19 mouse cellular contexts compared by ENCODE assay signal in the genomic region with DNA sequence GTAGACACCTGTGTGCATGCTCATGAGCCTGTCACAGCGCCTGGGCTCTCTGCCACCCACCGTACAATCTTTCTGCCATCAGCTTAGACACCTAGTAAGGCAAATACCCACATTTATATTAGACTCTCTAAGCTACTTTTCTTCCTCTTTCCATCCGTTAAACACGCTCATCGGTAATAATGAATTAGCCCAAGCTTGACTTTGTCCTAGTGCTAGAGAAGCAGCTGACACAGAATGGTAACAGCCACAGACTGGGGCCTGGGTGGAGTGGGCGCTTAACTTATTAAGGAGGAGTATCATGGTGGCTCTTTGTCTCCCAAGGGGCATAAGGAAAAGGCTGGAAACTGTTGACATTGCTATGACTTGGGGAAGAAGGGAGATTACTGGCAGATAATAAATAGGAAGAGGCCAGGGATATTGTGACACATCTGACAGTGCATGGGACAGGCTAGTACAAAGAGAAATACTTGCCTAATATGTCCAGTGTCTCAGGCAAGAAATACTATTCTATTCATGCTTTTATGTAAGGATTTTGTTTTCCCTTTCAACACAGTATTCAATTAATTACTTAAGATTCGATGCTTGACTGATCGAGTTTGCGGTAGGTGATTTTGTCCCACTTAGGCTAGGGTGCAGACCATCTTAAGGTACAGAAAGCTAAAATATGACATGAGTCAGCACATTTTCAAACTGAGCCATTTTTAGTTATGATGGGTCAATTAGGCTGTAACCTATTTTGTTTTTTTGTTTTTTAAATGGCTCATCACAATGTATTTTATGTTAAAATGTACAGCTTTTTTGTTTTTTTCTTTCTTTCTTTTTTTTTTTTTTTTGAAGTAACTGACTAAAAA. TPM values are rescaled to one million over a fixed set of nuclear protein-coding genes. Genes with fewer than 3 reads are reported as not detected.
DNase-seq lines count a peak whose midpoint lies in the region; ATAC-seq and TF ChIP-seq lines count a peak whose summit lies in the region.
"Had no signal": no experiment of that assay in that cellular context is flagged by ENCODE, and none has a peak within 500 bp of the region (broad histone marks: within the 10 kb centered on the region; RNA-seq: fewer than 3 reads in every experiment).

No protein-coding gene starts in this region.

- H3K9me3 ChIP-seq in midbrain, embryonic 10.5 days (replicated peaks), result no peaks in the 10 kb centered on the region
- no peaks in the 10 kb centered on the region for H3K9me3 ChIP-seq in midbrain, embryonic 15.5 days
- no peaks in the 10 kb centered on the region for H3K9me3 ChIP-seq in CH12.LX (replicated peaks; ENCODE audit: low read length)
- H3K9me3 ChIP-seq in hindbrain, embryonic 10.5 days, result no peaks in the 10 kb centered on the region
- H3K9me3 ChIP-seq: embryonic facial prominence, embryonic 10.5 days had no signal

- ATAC-seq in midbrain, embryonic 15.5 days (replicated peaks), result no peak
- 0 out of 2 replicates have a peak, but pooled peaks have one; percentile 23 for ATAC-seq in neutrophil, adult 5-6 weeks (ENCODE audit: extremely low read depth, insufficient number of reproducible peaks, low FRiP score, poor library complexity, severe bottlenecking)
- ATAC-seq: CD4-positive, CD25-positive, alpha-beta regulatory T cell, adult 4 months had no signal

- 72% methylated on average over 9 of the region's 9 CpGs for WGBS in midbrain, embryonic 10.5 days
- 51% methylated on average over 9 of the region's 9 CpGs for WGBS in midbrain, embryonic 15.5 days
- whole genome bisulfite sequencing in hindbrain, embryonic 10.5 days, result 91% methylated on average over 9 of the region's 9 CpGs

- no peak for DNase-seq in midbrain, embryonic 10.5 days (ENCODE audit: low spot score)
- DNase-seq in CH12.LX (ENCODE audit: extremely low read depth) (no peak), adipocyte (ENCODE audit: low spot score) (peak; percentile 30)
- DNase-seq in hindbrain, embryonic 10.5 days (ENCODE audit: low spot score), result no peak
- no peak for DNase-seq in frontal cortex, postnatal 36 days (ENCODE audit: low spot score in 2 of 2)
- DNase-seq: adrenal gland, postnatal 36 days; cerebellum, adult 18-20 months; heart, adult 2 months; kidney, adult 2 months; kidney, postnatal 10 days; left cerebral cortex, postnatal 4 days; liver; lung, adult 18-20 months; right cerebral cortex, adult 18-20 months; thymus, postnatal 36 days had no signal

- peak overlapping the region; percentile 42 for H3K27ac ChIP-seq in midbrain, embryonic 10.5 days (replicated peaks)
- H3K27ac ChIP-seq in midbrain, embryonic 15.5 days, result no peak overlapping the region
- H3K27ac ChIP-seq in CH12.LX (ENCODE audit: insufficient read depth, low read depth), result no peak overlapping the region
- H3K27ac ChIP-seq in hindbrain, embryonic 10.5 days, result no peak overlapping the region
- H3K27ac ChIP-seq: embryonic facial prominence, embryonic 10.5 days; heart, adult 2 months had no signal

- no peak overlapping the region for H3K9ac ChIP-seq in midbrain, embryonic 15.5 days
- H3K9ac ChIP-seq in CH12.LX (ENCODE audit: insufficient read depth, low read depth), result no peak overlapping the region

- no peaks in the 10 kb centered on the region for H3K27me3 ChIP-seq in midbrain, embryonic 10.5 days (ENCODE audit: low read depth, poor library complexity, severe bottlenecking)
- H3K27me3 ChIP-seq in midbrain, embryonic 15.5 days (replicated peaks), result no peaks in the 10 kb centered on the region
- H3K27me3 ChIP-seq in CH12.LX (replicated peaks), result no peaks in the 10 kb centered on the region
- H3K27me3 ChIP-seq in hindbrain, embryonic 10.5 days (ENCODE audit: insufficient read depth, poor library complexity, severe bottlenecking), result no peaks in the 10 kb centered on the region

- H3K4me1 ChIP-seq in midbrain, embryonic 10.5 days, result peaks cover 20% of the 10 kb centered on the region
- H3K4me1 ChIP-seq in midbrain, embryonic 15.5 days, result no peaks in the 10 kb centered on the region
- H3K4me1 ChIP-seq in CH12.LX (ENCODE audit: control insufficient read depth in 1 of 2, insufficient read depth in 2 of 2), result peaks cover 0 to 37% of the 10 kb centered on the region in 2 experiments; a peak in 2 of 4 replicates
- H3K4me1 ChIP-seq in hindbrain, embryonic 10.5 days (replicated peaks), result no peaks in the 10 kb centered on the region

- peaks cover 4% of the 10 kb centered on the region for H3K79me2 ChIP-seq in CH12.LX (replicated peaks; ENCODE audit: control insufficient read depth, extremely low read depth, insufficient read depth, poor library complexity, severe bottlenecking)

- TF ChIP-seq CTCF in CH12.LX (conservative IDR thresholded peaks at IDR 0.05 in 1 of 2, IDR thresholded peaks at IDR 0.05 in 1 of 2; ENCODE audit: low read depth in 2 of 2, low read length in 2 of 2), result no peak

- dilution Hi-C loops in CH12.LX (cut with MboI; ENCODE audit: extremely low pct_ligation_motif_present, extremely low pct_unique_long_range_greater_than_20kb, low sequenced_read_pairs), result no loop called here

- no peak for TF ChIP-seq POLR2A in CH12.LX (IDR thresholded peaks at IDR 0.05; ENCODE audit: low read depth, low read length)

- in situ Hi-C loops in CH12.LX (cut with MboI; ENCODE audit: low pct_ligation_motif_present, low pct_unique_long_range_greater_than_20kb, low sequenced_read_pairs), result no loop called here

- 0 out of 2 replicates have a peak overlapping the region, but pooled peaks have one; percentile 1 for H3K4me3 ChIP-seq in midbrain, embryonic 10.5 days
- no peak overlapping the region for H3K4me3 ChIP-seq in midbrain, embryonic 15.5 days
- no peak overlapping the region for H3K4me3 ChIP-seq in CH12.LX (replicated peaks in 1 of 3; ENCODE audit: low read depth in 2 of 3, low read length in 2 of 3, poor library complexity in 1 of 3)
- H3K4me3 ChIP-seq in hindbrain, embryonic 10.5 days, result no peak overlapping the region
- H3K4me3 ChIP-seq: embryonic facial prominence, embryonic 10.5 days; heart, adult 2 months had no signal

- TF ChIP-seq EP300 in CH12.LX (IDR thresholded peaks at IDR 0.05; ENCODE audit: low read length), result no peak

- H3K36me3 ChIP-seq in midbrain, embryonic 10.5 days, result no peaks in the 10 kb centered on the region
- H3K36me3 ChIP-seq in midbrain, embryonic 15.5 days (replicated peaks), result no peaks in the 10 kb centered on the region
- peaks cover 0 to 29% of the 10 kb centered on the region in 2 experiments for H3K36me3 ChIP-seq in CH12.LX (replicated peaks in 1 of 2; ENCODE audit: control insufficient read depth in 1 of 2, insufficient read depth in 1 of 2, low read length in 1 of 2)
- H3K36me3 ChIP-seq in hindbrain, embryonic 10.5 days, result no peaks in the 10 kb centered on the region
- H3K36me3 ChIP-seq: embryonic facial prominence, embryonic 10.5 days had no signal

- no peak overlapping the region for H3K4me2 ChIP-seq in midbrain, embryonic 15.5 days
- H3K4me2 ChIP-seq in CH12.LX (ENCODE audit: insufficient read depth, low read depth, poor library complexity, severe bottlenecking), result no peak overlapping the region

- no peak for TF ChIP-seq RAD21 in CH12.LX (IDR thresholded peaks at IDR 0.05; ENCODE audit: low read depth, low read length)

TF ChIP-seq in CH12.LX, 34 proteins besides CTCF, POLR2A, EP300 and RAD21:
- TF ChIP-seq MAFK (IDR thresholded peaks at IDR 0.05; ENCODE audit: insufficient replicate concordance, low read length) (peak; percentile 72), BHLHE40 (IDR thresholded peaks at IDR 0.05; ENCODE audit: low read depth, low read length) (no peak)

RNA-seq across cellular contexts. Expression of gene 1110059E24Rik, which starts 40.8 kb away (rescaled TPM):
- polyA plus RNA-seq in midbrain, embryonic 10.5 days (2016; fragmentation: Nextera tagmentation; extraction: Ambion mirVana), result 78.9 and 79.2 TPM in 2 replicates
- 60.7 and 61.4 TPM in 2 replicates for polyA plus RNA-seq in midbrain, embryonic 15.5 days (2015; fragmentation: Nextera tagmentation; extraction: Ambion mirVana)
- total RNA-seq in CH12.LX (2012; rRNA removed), result 25.5 and 29.5 TPM in 2 replicates
- total RNA-seq in CH12.LX (2014; rRNA removed), result 106 and 126 TPM in 2 replicates
- polyA plus RNA-seq in CH12.LX (2012; ENCODE audit: insufficient read length, low read depth), result 38.8 and 52.9 TPM in 2 replicates
- total RNA-seq in neutrophil, adult 5-6 weeks (2017), result 116 and 172 TPM in 2 replicates
- polyA plus RNA-seq in hindbrain, embryonic 10.5 days (2016; fragmentation: Nextera tagmentation; extraction: Ambion mirVana), result 69.3 and 70.2 TPM in 2 replicates

RNA-seq across cellular contexts. Expression of gene Abhd17b, which starts 41.0 kb away (rescaled TPM):
- 36.4 and 38.2 TPM in 2 replicates for polyA plus RNA-seq in midbrain, embryonic 10.5 days (2016; fragmentation: Nextera tagmentation; extraction: Ambion mirVana)
- polyA plus RNA-seq in midbrain, embryonic 15.5 days (2015; fragmentation: Nextera tagmentation; extraction: Ambion mirVana), result 35.5 and 36.9 TPM in 2 replicates
- 19.3 and 20.1 TPM in 2 replicates for total RNA-seq in CH12.LX (2012; rRNA removed)
- 62.1 and 67.2 TPM in 2 replicates for total RNA-seq in CH12.LX (2014; rRNA removed)
- polyA plus RNA-seq in CH12.LX (2012; ENCODE audit: insufficient read length, low read depth), result 30.8 and 33.5 TPM in 2 replicates
- total RNA-seq in neutrophil, adult 5-6 weeks (2017), result 110 and 128 TPM in 2 replicates
- polyA plus RNA-seq in hindbrain, embryonic 10.5 days (2016; fragmentation: Nextera tagmentation; extraction: Ambion mirVana), result 33.6 and 34.5 TPM in 2 replicates
